Mouse (Mus musculus) E14TG2a.4 (cell line): ENCODE measurements around the gene Entpd5.

Experiments
- CTCF ChIP-seq: conservative IDR thresholded peaks from 2 replicates; pipeline ENCODE4 v1.5.1; 2014; ENCODE audit warnings: low read length
- NANOG ChIP-seq: IDR thresholded peaks from 2 replicates; pipeline ENCODE4 v1.6.1; 2014; ENCODE audit warnings: borderline replicate concordance, low read length, mixed read lengths

GRCm38 (mm10) chr12:84399663-84400062 is 9.2 kb downstream of the Entpd5 start:
- TF ChIP-seq CTCF (no peak), NANOG (no peak)
